Mouse (Mus musculus) midbrain, embryonic 14.5 days (tissue): ENCODE measurements around the gene H2-M5. TPM values are rescaled to one million over a fixed set of nuclear protein-coding genes. Genes with fewer than 3 reads are reported as not detected.

ENCODE experiments used
- polyA plus RNA-seq: library from polyadenylated mRNA; unstranded; fragments of >200 nt; fragmentation: Nextera tagmentation; extraction: Ambion mirVana; gene quantifications from 2 replicates; pipeline ENCODE4 v1.2.1, GENCODE M21; 2014

The H2-M5 gene
- polyA plus RNA-seq, 1 experiment from 2014 or later: 2.0 TPM

Other genes with a start within 250 kb of the H2-M5 start
- not detected in 2 replicates for gene H2-M10.5, start 216.6 kb downstream of the H2-M5 start, polyA plus RNA-seq
- not detected in 2 replicates for gene H2-M10.6, start 177.4 kb downstream of the H2-M5 start, polyA plus RNA-seq
- 31.0 and 36.5 TPM in 2 replicates for gene Trim26, start 152.4 kb downstream of the H2-M5 start, polyA plus RNA-seq
- 0.33 and 0.58 TPM in 2 replicates for gene Trim15, start 122.3 kb downstream of the H2-M5 start, polyA plus RNA-seq
- 0.78 and 1.1 TPM in 2 replicates for gene Trim10, start 120.0 kb downstream of the H2-M5 start, polyA plus RNA-seq
- not detected in 2 replicates for gene Trim40, start 99.4 kb downstream of the H2-M5 start, polyA plus RNA-seq
- gene Trim31, start 91.4 kb downstream of the H2-M5 start, polyA plus RNA-seq: not detected in 2 replicates
- 1.1 and 1.7 TPM in 2 replicates for gene Rnf39, start 46.6 kb downstream of the H2-M5 start, polyA plus RNA-seq
- 176 and 215 TPM in 2 replicates for gene Ppp1r11, start 37.8 kb downstream of the H2-M5 start, polyA plus RNA-seq
- gene Znrd1, start 31.0 kb downstream of the H2-M5 start, polyA plus RNA-seq: 64.7 and 69.4 TPM in 2 replicates
- 2.9 and 6.1 TPM in 2 replicates for gene Znrd1as, start 30.9 kb downstream of the H2-M5 start, polyA plus RNA-seq
- gene 2410137M14Rik, start 8.3 kb downstream of the H2-M5 start, polyA plus RNA-seq: 0.32 and 0.76 TPM in 2 replicates
- gene Zfp57, start 11.6 kb upstream of the H2-M5 start, polyA plus RNA-seq: 283 and 301 TPM in 2 replicates
- 1.9 and 2.2 TPM in 2 replicates for gene Mog, start 33.9 kb upstream of the H2-M5 start, polyA plus RNA-seq
- gene Gabbr1, start 56.4 kb upstream of the H2-M5 start, polyA plus RNA-seq: 103 and 123 TPM in 2 replicates
- gene Olfr90, start 99.0 kb upstream of the H2-M5 start, polyA plus RNA-seq: not detected in 2 replicates
- not detected in 2 replicates for gene Olfr91, start 108.7 kb upstream of the H2-M5 start, polyA plus RNA-seq
- gene Olfr92, start 130.6 kb upstream of the H2-M5 start, polyA plus RNA-seq: not detected in 2 replicates
- gene Olfr93, start 172.0 kb upstream of the H2-M5 start, polyA plus RNA-seq: not detected in 2 replicates
- gene Ubd, start 204.4 kb upstream of the H2-M5 start, polyA plus RNA-seq: not detected in 2 replicates
- not detected in 2 replicates for gene Olfr94, start 211.5 kb upstream of the H2-M5 start, polyA plus RNA-seq
- not detected in 2 replicates for gene Olfr95, start 223.6 kb upstream of the H2-M5 start, polyA plus RNA-seq
- not detected in 2 replicates for gene Olfr96, start 230.6 kb upstream of the H2-M5 start, polyA plus RNA-seq
- gene Olfr97, start 247.8 kb upstream of the H2-M5 start, polyA plus RNA-seq: not detected in 2 replicates